Mouse (Mus musculus) T-helper 17 cell (primary cell): Measurements from ENCODE around the gene Gm45753.
"Not testable (repeated sequence)": the region's sequence is repeated elsewhere in the genome, so short reads cannot be mapped to it uniquely, and the experiment has no call there.

ENCODE experiments used
- in situ Hi-C, 2 experiments: fragments of 300-600 bp; cut with MboI, MseI; formaldehyde crosslinking; loops; 1 replicate in 1 of 2; 2 replicates in 1 of 2; pipeline ENCODE4 v1.15.1; 2025; ENCODE audit warnings: high pct_unique_total_duplicates in 2 of 2

The Gm45753 gene

GRCm38 (mm10) chr8:45308366-45308765, at the start of gene Gm45753:
Gene Gm45753, minus strand, starts transcription at chr8:45308466.
- in situ Hi-C loops: no loop called here

GRCm38 (mm10) chr8:45355809-45356208, 47.5 kb upstream of the Gm45753 start:
- in situ Hi-C loops: no loop called here

- in situ Hi-C loops: no loop called here
These were observed 36.8 kb upstream of the Gm45753 start for GRCm38 (mm10) chr8:45345031-45345430.

- in situ Hi-C loops: no loop called here
These were observed 36.0 kb upstream of the Gm45753 start for GRCm38 (mm10) chr8:45344298-45344697.

GRCm38 (mm10) chr8:45341630-45342628, 33.7 kb upstream of the Gm45753 start:
- in situ Hi-C loops: no loop called here

GRCm38 (mm10) chr8:45333493-45333892, 25.2 kb upstream of the Gm45753 start:
- in situ Hi-C loops: no loop called here

- in situ Hi-C loops: no loop called here
These were observed 24.6 kb upstream of the Gm45753 start, which contains the start of gene Cyp4v3 for GRCm38 (mm10) chr8:45332685-45333409. Gene Cyp4v3, minus strand, starts transcription at chr8:45333216.

- in situ Hi-C loops: no loop called here
These were observed 22.6 kb upstream of the Gm45753 start for GRCm38 (mm10) chr8:45330856-45331255.

GRCm38 (mm10) chr8:45329206-45329980, 21.1 kb upstream of the Gm45753 start:
- in situ Hi-C loops: no loop called here

GRCm38 (mm10) chr8:45327076-45327475, 18.8 kb upstream of the Gm45753 start:
- in situ Hi-C loops: not testable (repeated sequence)

- in situ Hi-C loops: no loop called here
These were observed 15.9 kb upstream of the Gm45753 start for GRCm38 (mm10) chr8:45324151-45324550.

GRCm38 (mm10) chr8:45321365-45321764, 13.1 kb upstream of the Gm45753 start:
- in situ Hi-C loops: no loop called here

GRCm38 (mm10) chr8:45320930-45321329, 12.7 kb upstream of the Gm45753 start:
- in situ Hi-C loops: no loop called here

GRCm38 (mm10) chr8:45310967-45311366, 2.7 kb upstream of the Gm45753 start:
- in situ Hi-C loops: no loop called here

- in situ Hi-C loops: no loop called here
These were observed 2.8 kb downstream of the Gm45753 start for GRCm38 (mm10) chr8:45305479-45305878.

- in situ Hi-C loops: no loop called here
These were observed 3.9 kb downstream of the Gm45753 start for GRCm38 (mm10) chr8:45304354-45304753.

GRCm38 (mm10) chr8:45302390-45302789, 5.9 kb downstream of the Gm45753 start:
- in situ Hi-C loops: no loop called here

- in situ Hi-C loops: loop anchor here in 1 of 2 experiments (5.0 kb wide), 1 partner anchor 97 kb away; no protein-coding TSS in a partner anchor
These were observed 13.0 kb downstream of the Gm45753 start for GRCm38 (mm10) chr8:45295276-45295675.

- in situ Hi-C loops: loop anchor here in 1 of 2 experiments (5.0 kb wide), 1 partner anchor 98 kb away; no protein-coding TSS in a partner anchor
These were observed 13.6 kb downstream of the Gm45753 start, which contains the start of gene Klkb1 for GRCm38 (mm10) chr8:45294687-45295086. Gene Klkb1, minus strand, starts transcription at chr8:45294859.

GRCm38 (mm10) chr8:45291790-45292189, 16.5 kb downstream of the Gm45753 start:
- in situ Hi-C loops: no loop called here

GRCm38 (mm10) chr8:45281630-45282029, 26.6 kb downstream of the Gm45753 start:
- in situ Hi-C loops: no loop called here
